Mouse (Mus musculus) retina, embryonic 14.5 days (tissue): ENCODE data around the gene Cpt2.
A peak's percentile ranks its signal among the peaks of the same experiment; 100 is the strongest.

Source experiments
- DNase-seq: peaks from one replicate; pipeline ENCODE4 v3.0.0-alpha.2; 2015; ENCODE audit warnings: low spot score

Cpt2 gene

DNA sequence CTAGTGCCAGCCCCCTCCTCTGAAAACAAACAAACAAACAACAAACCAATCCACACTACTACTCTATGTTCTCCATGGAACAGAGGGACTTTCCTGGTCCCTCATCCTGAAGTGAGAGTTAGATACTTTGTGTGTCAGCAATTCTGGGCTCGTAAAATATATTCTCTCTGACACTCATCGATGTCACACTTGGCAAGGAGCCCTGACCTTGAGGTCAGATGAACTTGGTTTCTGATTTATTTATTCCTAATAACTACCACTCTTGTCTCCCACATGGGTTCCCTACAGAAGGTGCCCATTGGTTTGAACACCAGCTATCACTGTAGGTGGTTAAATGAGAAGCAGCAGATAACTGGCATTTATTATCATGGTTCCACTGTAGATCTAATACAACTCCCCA is 3.1 kb downstream of the Cpt2 start:
- no peak for DNase-seq

- no peak for DNase-seq
These were observed 13.4 kb downstream of the Cpt2 start for GRCm38 (mm10) chr4:107910020-107910419.

DNA sequence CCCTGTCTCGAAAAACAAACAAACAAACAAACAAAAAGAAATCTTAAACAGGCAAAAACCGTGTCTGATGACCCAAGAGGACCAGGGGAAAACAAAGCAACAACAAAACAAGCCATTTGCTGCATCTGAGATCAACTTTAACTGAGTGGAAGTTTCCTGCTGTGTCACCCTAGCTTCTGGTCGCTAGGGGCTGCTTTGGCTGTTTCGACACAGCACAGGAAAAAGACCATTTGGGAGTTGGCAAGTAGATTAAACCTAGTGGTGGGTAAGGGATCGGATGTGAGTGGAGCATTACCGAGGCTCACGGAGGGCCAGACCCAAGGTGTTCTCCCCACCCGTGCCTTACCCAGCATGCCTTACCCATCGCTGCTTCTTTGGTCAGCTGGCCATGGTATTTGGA is 16.8 kb downstream of the Cpt2 start:
- DNase-seq: no peak

- DNase-seq: no peak
These were observed 19.2 kb downstream of the Cpt2 start for GRCm38 (mm10) chr4:107904252-107904651.

DNA sequence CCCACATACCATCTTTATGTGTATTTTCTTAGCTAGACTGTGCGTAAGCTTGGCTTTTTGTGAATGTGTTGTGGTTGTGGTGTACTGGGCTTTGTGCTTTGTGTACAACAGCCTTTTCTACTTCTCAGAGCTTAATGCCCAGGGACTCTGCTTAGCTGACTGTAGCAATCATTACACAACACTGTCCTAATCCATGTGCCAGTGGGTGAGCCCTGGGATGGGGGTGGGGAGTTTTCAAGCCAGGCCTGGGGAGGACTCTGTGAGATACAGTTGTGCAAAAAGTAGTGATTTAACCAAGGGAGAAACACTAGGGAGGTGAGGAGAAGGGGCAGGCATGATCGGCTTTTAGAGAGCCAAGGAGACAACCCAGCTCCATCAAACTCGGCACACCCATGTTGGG is 23.2 kb downstream of the Cpt2 start:
- no peak for DNase-seq

DNA sequence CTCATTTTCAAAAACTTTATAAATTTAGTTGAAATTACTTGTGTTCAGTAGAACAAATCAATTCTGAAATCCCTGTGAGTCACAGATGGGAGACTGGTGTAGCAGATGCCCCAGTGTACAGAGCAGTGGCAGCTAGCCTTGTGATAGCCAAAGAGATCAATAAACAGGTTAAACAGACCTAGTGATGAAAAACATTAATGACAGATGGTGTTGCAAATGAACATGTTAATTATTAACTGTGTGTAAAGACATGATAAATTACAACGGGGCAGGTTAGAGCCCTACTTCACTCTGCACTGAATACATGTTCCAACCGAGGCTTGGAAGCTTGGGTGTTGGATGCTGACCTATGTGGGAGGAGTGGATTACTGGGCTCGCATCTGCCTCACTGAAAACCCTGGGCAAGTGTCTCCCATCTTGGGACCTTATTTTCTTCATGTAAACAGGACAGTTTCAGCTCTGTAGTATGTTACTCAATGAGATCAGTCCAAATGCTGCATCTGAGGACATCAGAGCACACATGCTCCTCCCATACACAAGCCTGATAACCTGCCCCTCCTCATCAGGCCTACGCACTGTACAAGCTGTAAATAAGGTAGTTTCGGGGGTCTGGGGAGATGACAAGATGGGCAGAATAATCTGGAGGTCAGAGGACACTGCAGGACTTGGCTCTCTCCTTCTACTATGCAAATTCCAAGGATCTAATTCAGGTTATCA is 24.0 kb downstream of the Cpt2 start:
- no peak for DNase-seq

DNA sequence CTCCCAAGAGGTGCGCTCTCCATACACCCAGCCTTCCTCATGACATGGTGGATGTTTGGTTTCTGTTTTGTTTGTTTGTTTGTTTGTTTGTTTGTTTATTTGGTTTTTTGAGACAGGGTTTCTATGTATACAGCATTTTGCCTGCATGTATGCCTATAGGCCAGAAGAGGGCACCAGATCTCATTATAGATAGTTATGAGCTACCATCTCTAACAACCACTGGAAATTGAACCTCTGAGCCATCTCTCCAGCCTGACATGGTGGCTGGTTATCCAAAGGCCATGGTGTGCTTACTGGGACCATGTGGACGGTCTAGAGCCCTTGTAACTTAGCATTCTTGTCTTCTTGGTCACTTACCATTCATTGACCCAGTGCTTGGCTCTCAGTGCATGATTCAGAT is 30.7 kb downstream of the Cpt2 start:
- DNase-seq: peak; percentile 69

DNA sequence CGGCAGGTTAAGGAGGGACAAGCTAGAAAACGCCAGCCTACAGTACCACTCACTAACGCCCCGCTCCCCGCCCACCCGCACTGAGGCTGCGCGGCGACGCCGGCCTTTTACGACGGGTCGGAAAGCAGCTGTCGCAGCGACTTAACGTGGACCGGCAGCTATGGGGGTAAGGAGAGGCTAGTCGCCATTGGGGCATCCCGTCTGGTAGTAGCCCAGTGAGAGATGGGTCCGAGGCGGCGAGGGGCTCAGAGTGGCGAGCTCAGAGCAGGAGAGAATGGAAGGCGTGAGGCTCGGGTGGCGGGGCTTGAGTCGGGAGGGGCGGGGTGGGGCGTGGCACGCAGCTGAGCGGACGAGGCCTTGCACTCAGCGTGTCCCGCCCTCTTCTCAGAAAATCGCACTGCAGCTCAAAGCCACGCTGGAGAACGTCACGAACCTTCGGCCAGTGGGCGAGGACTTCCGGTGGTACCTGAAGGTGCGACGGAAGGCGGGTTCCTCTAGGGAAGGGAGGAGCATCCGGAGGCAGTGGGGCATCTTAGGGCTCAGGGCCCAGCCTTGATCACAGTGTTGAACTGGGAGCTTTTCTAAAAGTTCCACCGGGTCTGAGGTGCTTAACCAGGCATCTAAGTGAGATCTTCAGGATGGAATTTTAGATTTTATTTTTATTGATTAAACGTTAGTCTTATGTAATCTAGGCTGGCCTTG is 33.5 kb downstream of the Cpt2 start, which contains the start of gene 0610037L13Rik:
Gene 0610037L13Rik, plus strand, starts transcription at position 83 of the 702 bp plus-strand sequence.
- DNase-seq: peak; percentile 92

DNA sequence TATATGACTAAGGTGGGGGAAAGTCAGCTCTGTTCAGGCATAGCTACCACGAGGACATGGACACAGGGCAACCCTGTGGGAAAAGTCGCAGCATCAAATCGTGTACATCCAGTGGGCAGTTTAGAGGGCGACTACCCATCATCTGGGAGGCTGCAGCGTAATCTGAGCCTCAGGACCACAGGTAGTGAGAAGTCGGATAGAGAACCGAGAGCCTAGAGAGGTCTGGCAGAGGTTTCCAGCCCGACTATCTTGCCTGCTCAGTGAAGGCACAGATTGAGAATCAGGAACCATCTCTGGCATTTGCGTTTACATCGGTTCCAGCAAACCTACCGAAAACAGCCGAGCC is 34.1 kb downstream of the Cpt2 start:
- DNase-seq: no peak

DNA sequence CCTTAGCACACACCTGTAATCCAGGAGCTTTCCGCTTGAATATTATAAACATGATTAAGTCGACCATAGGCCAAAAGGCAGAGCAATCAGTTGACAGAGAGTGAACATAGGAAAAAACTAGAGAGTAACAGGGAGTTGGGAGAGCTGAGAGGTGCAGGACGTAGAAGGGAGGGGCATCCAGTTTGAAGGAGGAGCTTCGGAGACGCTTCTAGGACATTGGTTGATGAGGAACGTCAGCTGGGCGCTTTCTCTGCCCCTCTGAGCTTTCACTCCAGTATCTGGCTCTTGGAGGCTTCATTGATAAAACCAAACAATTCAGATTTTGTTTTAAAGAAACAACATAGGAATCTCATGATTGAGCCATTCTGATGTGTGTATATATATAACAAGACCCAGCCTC is 37.0 kb downstream of the Cpt2 start:
- DNase-seq: no peak

DNA sequence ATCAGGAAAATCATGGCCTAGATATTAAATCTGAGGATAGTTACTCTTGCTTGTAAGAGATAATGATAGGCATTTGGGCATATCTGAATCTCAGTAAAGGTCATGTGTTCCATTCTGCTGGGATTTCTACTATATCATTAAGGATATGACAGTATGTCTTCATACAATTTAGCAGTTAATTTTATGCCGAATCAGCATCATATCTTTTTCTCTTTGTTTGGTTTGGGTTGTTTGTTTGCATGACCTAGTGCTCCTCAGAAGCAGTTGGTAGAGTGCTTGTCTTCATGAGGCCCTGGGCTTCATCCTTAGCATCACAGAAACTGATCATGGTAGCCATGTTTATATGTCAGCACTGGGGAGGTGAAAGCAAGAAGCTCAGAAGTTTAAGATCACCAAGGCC is 41.8 kb downstream of the Cpt2 start:
- DNase-seq: no peak

DNA sequence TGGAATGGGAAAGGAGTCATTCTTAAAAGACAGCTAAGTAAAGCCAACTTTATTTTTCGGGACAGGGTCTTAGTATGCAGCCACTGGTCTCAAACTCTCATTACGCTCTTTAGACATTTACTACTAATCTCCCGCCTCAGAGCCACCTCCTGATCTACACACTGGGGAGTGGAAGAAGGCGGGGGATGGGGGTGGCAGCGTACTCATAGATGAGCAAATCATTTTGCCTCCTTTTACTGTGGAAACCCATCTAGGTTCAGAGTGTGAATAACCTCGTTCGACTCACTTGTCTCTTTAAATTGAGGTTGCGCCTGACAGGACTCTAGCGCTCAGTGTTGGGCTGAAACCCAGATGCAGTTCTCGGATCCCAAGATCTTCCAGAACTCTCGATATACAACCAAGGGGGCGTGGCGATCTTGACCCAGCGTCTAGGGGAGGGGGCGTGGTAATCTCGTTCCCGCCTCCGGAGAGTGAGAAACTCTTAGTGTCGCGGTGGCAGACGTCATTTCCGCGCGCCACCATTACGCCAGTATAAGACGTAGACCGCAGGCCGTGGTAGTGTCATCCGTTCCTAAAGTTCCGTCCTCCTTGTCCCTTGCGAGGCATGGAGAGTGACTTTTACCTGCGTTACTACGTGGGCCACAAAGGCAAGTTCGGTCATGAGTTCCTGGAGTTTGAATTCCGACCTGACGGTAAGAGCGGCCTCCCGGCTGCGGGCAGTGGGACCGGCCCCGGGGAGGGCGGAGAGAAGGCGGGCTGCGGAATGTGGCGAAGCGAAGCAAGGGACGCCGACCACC is 44.0 kb downstream of the Cpt2 start, which contains the start of gene Magoh:
Gene Magoh, plus strand, starts transcription at position 502 of the 797 bp plus-strand sequence.
- DNase-seq: peak; percentile 100

DNA sequence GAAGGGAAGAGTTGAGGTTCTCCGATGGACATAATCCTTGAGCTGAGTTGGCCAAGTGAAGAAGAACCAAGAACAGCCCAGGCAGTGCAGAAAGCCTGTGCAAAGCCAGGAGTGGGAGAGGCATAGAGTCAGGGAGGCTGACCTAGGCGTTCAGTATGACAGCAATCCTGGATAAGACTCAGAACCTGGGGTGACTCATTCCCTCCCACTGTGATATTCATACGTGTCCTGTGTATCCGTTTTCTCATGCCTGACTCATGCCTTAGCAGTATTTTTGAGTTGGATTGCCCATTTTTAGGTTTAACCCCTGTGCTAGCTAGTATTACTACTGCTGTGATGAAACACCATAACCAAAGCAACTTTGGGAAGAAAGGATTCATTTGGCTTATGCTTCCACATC is 58.5 kb downstream of the Cpt2 start:
- no peak for DNase-seq

- DNase-seq: no peak
These were observed 64.4 kb downstream of the Cpt2 start for GRCm38 (mm10) chr4:107858995-107859394.

DNA sequence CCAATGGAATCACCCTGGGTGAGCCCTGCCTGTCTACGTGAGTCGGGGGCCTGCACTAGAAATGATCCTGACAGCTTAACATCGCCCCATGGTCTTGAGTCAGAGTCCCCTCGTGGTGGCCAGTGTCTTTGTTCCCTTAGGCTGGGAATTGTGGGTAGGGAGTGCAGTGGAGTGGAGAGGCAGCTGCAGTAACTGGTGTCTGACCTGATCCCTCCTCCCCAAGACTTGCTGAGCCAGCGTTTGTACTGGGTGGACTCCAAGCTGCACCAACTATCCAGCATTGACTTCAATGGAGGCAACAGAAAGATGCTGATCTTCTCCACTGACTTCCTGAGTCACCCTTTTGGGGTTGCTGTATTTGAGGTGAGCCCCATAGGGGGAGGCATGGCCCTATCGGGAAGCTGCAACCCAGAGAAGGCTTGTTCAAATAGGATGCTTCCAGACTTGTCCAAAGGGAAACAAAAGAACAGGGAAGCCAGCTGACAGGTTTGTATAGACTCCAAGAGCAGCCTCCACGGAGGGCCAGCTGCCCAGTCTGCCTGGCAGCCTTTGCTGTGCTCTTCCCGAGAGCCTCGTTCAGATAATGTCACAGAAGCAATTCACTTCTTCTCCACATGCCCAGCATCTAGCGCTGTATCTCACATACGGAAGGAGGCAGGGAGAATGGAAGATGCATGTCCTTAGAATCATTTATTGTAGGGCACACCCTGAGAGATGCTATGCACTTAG is 66.3 kb downstream of the Cpt2 start:
- no peak for DNase-seq
